Mouse (Mus musculus): Measurements from ENCODE around the gene Rab43. TPM values are rescaled to one million over a fixed set of nuclear protein-coding genes. Genes with fewer than 3 reads are reported as not detected.

The Rab43 gene
- polyA plus RNA-seq, 1 experiment from 2014 or later = 21.4 TPM

- H3K36me3 ChIP-seq (ENCODE audit: control insufficient read depth, insufficient read depth, low read length) = peaks cover 14% of the 10 kb centered on the region; the same call in 1 of the 2 replicates
- peaks cover 33% of the 10 kb centered on the region for H3K4me1 ChIP-seq (replicated peaks; ENCODE audit: control insufficient read depth, insufficient read depth, low read length)
- ATAC-seq (replicated peaks; ENCODE audit: low FRiP score) (no peak), DNase-seq (ENCODE audit: low spot score) (no peak)
- no peaks in the 10 kb centered on the region for H3K9me3 ChIP-seq (ENCODE audit: control insufficient read depth, low read length)
- H3K4me2 ChIP-seq = peak overlapping the region; percentile 74
- H3K4me3 ChIP-seq (ENCODE audit: low read depth, low read length) = peak overlapping the region; percentile 78
- 97% methylated on average over 1 of the region's 1 CpGs for whole genome bisulfite sequencing
- H3K9ac ChIP-seq (ENCODE audit: low read depth, low read length) = peak overlapping the region; percentile 82; the same call in 1 of the 2 replicates
- peak overlapping the region; percentile 89; the same call in 1 of the 2 replicates for H3K27ac ChIP-seq (ENCODE audit: low read depth, low read length)
- no peaks in the 10 kb centered on the region for H3K27me3 ChIP-seq (replicated peaks; ENCODE audit: control insufficient read depth, insufficient read depth, low read length)
These were observed 692 bp upstream of the Rab43 start for GRCm38 (mm10) chr6:87812656-87813055.

- no peaks in the 10 kb centered on the region for H3K27me3 ChIP-seq (replicated peaks; ENCODE audit: control insufficient read depth, insufficient read depth, low read length)
- no peaks in the 10 kb centered on the region for H3K9me3 ChIP-seq (ENCODE audit: control insufficient read depth, low read length)
- peak overlapping the region; percentile 78 for H3K4me3 ChIP-seq (ENCODE audit: low read depth, low read length)
- peak overlapping the region; percentile 82 for H3K9ac ChIP-seq (ENCODE audit: low read depth, low read length)
- peaks cover 43% of the 10 kb centered on the region for H3K4me1 ChIP-seq (replicated peaks; ENCODE audit: control insufficient read depth, insufficient read depth, low read length)
- H3K27ac ChIP-seq (ENCODE audit: low read depth, low read length) = peak overlapping the region; percentile 89
- WGBS = under 1% methylated on average over 76 of the region's 77 CpGs
- DNase-seq (ENCODE audit: low spot score) = peak; percentile 77
- ATAC-seq (replicated peaks; ENCODE audit: low FRiP score) = peak; percentile 9; the same call in 1 of the 2 replicates
- H3K36me3 ChIP-seq (ENCODE audit: control insufficient read depth, insufficient read depth, low read length) = peaks cover 7% of the 10 kb centered on the region; the same call in 1 of the 2 replicates
- H3K4me2 ChIP-seq = peak overlapping the region; percentile 74
These were observed 973 bp downstream of the Rab43 start for GRCm38 (mm10) chr6:87810713-87811669.

- Histone ChIP-seq H3K4me1 (replicated peaks; ENCODE audit: control insufficient read depth, insufficient read depth, low read length) (peaks cover 43% of the 10 kb centered on the region), H3K27me3 (replicated peaks; ENCODE audit: control insufficient read depth, insufficient read depth, low read length) (no peaks in the 10 kb centered on the region), H3K9me3 (ENCODE audit: control insufficient read depth, low read length) (no peaks in the 10 kb centered on the region), H3K27ac (ENCODE audit: low read depth, low read length) (peak overlapping the region; percentile 89), H3K9ac (ENCODE audit: low read depth, low read length) (peak overlapping the region; percentile 82), H3K4me3 (ENCODE audit: low read depth, low read length) (peak overlapping the region; percentile 78), H3K36me3 (ENCODE audit: control insufficient read depth, insufficient read depth, low read length) (peaks cover 7% of the 10 kb centered on the region; the same call in 1 of the 2 replicates), H3K4me2 (peak overlapping the region; percentile 74)
- ATAC-seq (replicated peaks; ENCODE audit: low FRiP score) (no peak), DNase-seq (ENCODE audit: low spot score) (no peak)
- WGBS = 42% methylated on average over 6 of the region's 6 CpGs
These were observed 1.7 kb downstream of the Rab43 start for GRCm38 (mm10) chr6:87810311-87810710.

GRCm38 (mm10) chr6:87809651-87810161 lies 2.3 kb downstream of the Rab43 start:
- Histone ChIP-seq H3K27me3 (replicated peaks; ENCODE audit: control insufficient read depth, insufficient read depth, low read length) (no peaks in the 10 kb centered on the region), H3K4me2 (peak overlapping the region; percentile 74), H3K4me1 (replicated peaks; ENCODE audit: control insufficient read depth, insufficient read depth, low read length) (peaks cover 43% of the 10 kb centered on the region), H3K9ac (ENCODE audit: low read depth, low read length) (peak overlapping the region; percentile 82), H3K9me3 (ENCODE audit: control insufficient read depth, low read length) (no peaks in the 10 kb centered on the region), H3K4me3 (ENCODE audit: low read depth, low read length) (peak overlapping the region; percentile 78), H3K27ac (ENCODE audit: low read depth, low read length) (peak overlapping the region; percentile 89), H3K36me3 (ENCODE audit: control insufficient read depth, insufficient read depth, low read length) (peaks cover 4% of the 10 kb centered on the region; the same call in 1 of the 2 replicates)
- 55% methylated on average over 6 of the region's 6 CpGs for whole genome bisulfite sequencing
- ATAC-seq (replicated peaks; ENCODE audit: low FRiP score) = peak; percentile 8; the same call in 1 of the 2 replicates
- DNase-seq (ENCODE audit: low spot score) = no peak

GRCm38 (mm10) chr6:87809144-87809543 lies 2.8 kb downstream of the Rab43 start:
- ATAC-seq (replicated peaks; ENCODE audit: low FRiP score) (no peak), DNase-seq (ENCODE audit: low spot score) (no peak)
- Histone ChIP-seq H3K9me3 (ENCODE audit: control insufficient read depth, low read length) (no peaks in the 10 kb centered on the region), H3K4me2 (peak overlapping the region; percentile 74), H3K9ac (ENCODE audit: low read depth, low read length) (peak overlapping the region; percentile 82), H3K4me1 (replicated peaks; ENCODE audit: control insufficient read depth, insufficient read depth, low read length) (peaks cover 43% of the 10 kb centered on the region), H3K27me3 (replicated peaks; ENCODE audit: control insufficient read depth, insufficient read depth, low read length) (no peaks in the 10 kb centered on the region), H3K4me3 (ENCODE audit: low read depth, low read length) (peak overlapping the region; percentile 78), H3K36me3 (ENCODE audit: control insufficient read depth, insufficient read depth, low read length) (peaks cover 2% of the 10 kb centered on the region; the same call in 1 of the 2 replicates), H3K27ac (ENCODE audit: low read depth, low read length) (peak overlapping the region; percentile 89)
- WGBS = 68% methylated on average over 2 of the region's 2 CpGs

- H3K36me3 ChIP-seq (ENCODE audit: control insufficient read depth, insufficient read depth, low read length) = peaks cover 2% of the 10 kb centered on the region; the same call in 1 of the 2 replicates
- ATAC-seq (replicated peaks; ENCODE audit: low FRiP score) = no peak
- whole genome bisulfite sequencing = 63% methylated on average over 3 of the region's 3 CpGs
- H3K9me3 ChIP-seq (ENCODE audit: control insufficient read depth, low read length) = no peaks in the 10 kb centered on the region
- H3K27ac ChIP-seq (ENCODE audit: low read depth, low read length) = peak overlapping the region; percentile 63; the same call in 1 of the 2 replicates
- no peaks in the 10 kb centered on the region for H3K27me3 ChIP-seq (replicated peaks; ENCODE audit: control insufficient read depth, insufficient read depth, low read length)
- H3K4me1 ChIP-seq (replicated peaks; ENCODE audit: control insufficient read depth, insufficient read depth, low read length) = peaks cover 43% of the 10 kb centered on the region
- no peak overlapping the region for H3K4me3 ChIP-seq (ENCODE audit: low read depth, low read length)
- H3K9ac ChIP-seq (ENCODE audit: low read depth, low read length) = peak overlapping the region; percentile 51; the same call in 1 of the 2 replicates
- H3K4me2 ChIP-seq = peak overlapping the region; percentile 74
- DNase-seq (ENCODE audit: low spot score) = no peak
These were observed 3.4 kb downstream of the Rab43 start for GRCm38 (mm10) chr6:87808521-87808920.

- Histone ChIP-seq H3K36me3 (ENCODE audit: control insufficient read depth, insufficient read depth, low read length) (peaks cover 2% of the 10 kb centered on the region; the same call in 1 of the 2 replicates), H3K4me3 (ENCODE audit: low read depth, low read length) (no peak overlapping the region), H3K9me3 (ENCODE audit: control insufficient read depth, low read length) (no peaks in the 10 kb centered on the region), H3K9ac (ENCODE audit: low read depth, low read length) (peak overlapping the region; percentile 51; the same call in 1 of the 2 replicates), H3K27ac (ENCODE audit: low read depth, low read length) (peak overlapping the region; percentile 63; the same call in 1 of the 2 replicates), H3K4me2 (peak overlapping the region; percentile 74), H3K4me1 (replicated peaks; ENCODE audit: control insufficient read depth, insufficient read depth, low read length) (peaks cover 43% of the 10 kb centered on the region), H3K27me3 (replicated peaks; ENCODE audit: control insufficient read depth, insufficient read depth, low read length) (no peaks in the 10 kb centered on the region)
- no peak for ATAC-seq (replicated peaks; ENCODE audit: low FRiP score)
- no peak for DNase-seq (ENCODE audit: low spot score)
- WGBS = 68% methylated on average over 4 of the region's 4 CpGs
These were observed 4.1 kb downstream of the Rab43 start for GRCm38 (mm10) chr6:87807735-87808440.

GRCm38 (mm10) chr6:87806857-87807256 lies 5.1 kb downstream of the Rab43 start:
- DNase-seq (ENCODE audit: low spot score) (no peak), ATAC-seq (replicated peaks; ENCODE audit: low FRiP score) (no peak)
- WGBS = 66% methylated on average over 2 of the region's 2 CpGs
- Histone ChIP-seq H3K9me3 (ENCODE audit: control insufficient read depth, low read length) (no peaks in the 10 kb centered on the region), H3K27ac (ENCODE audit: low read depth, low read length) (no peak overlapping the region), H3K9ac (ENCODE audit: low read depth, low read length) (no peak overlapping the region), H3K4me1 (replicated peaks; ENCODE audit: control insufficient read depth, insufficient read depth, low read length) (peaks cover 38% of the 10 kb centered on the region), H3K4me2 (no peak overlapping the region), H3K27me3 (replicated peaks; ENCODE audit: control insufficient read depth, insufficient read depth, low read length) (no peaks in the 10 kb centered on the region), H3K4me3 (ENCODE audit: low read depth, low read length) (no peak overlapping the region), H3K36me3 (ENCODE audit: control insufficient read depth, insufficient read depth, low read length) (peaks cover 2% of the 10 kb centered on the region; the same call in 1 of the 2 replicates)
